Mouse (Mus musculus): ENCODE results near the gene Osgin1.

DNA sequence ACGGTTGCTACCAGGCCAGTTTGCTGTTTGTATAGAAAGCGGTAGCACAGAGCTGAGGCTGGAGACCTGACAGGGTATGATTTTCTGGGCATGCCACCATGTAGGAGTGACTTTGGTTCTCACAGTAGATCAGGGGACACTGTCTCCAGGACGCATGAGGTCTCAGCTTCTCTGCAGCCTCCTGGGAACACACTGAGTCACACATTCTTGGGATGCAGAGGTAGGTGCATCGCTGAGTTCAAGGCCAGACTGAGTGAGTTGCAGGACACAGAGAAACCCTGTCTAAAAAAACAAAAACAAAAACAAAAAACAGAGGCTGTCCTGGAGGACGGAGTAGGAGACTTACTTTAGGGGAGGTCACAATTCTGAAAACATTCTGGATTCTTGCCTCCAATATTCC lies 19.0 kb downstream of the Osgin1 start:
- TF ChIP-seq CTCF (IDR thresholded peaks at IDR 0.05; ENCODE audit: low read depth) (no peak), EP300 (IDR thresholded peaks at IDR 0.05; ENCODE audit: low read depth) (no peak)
